Mouse (Mus musculus) adipose tissue, adult 10 weeks (tissue): ENCODE data around the gene Olfr895. TPM values are rescaled to one million over a fixed set of nuclear protein-coding genes. Genes with fewer than 3 reads are reported as not detected.

ENCODE experiments used
- polyA plus RNA-seq: library from polyadenylated mRNA; stranded (reverse); fragments of 350-450 nt; fragmentation: Illumina TruSeq; extraction: RNeasy Lipid Tissue Mini Kit (QIAGEN cat#74804); gene quantifications from one replicate; pipeline ENCODE4 v1.2.3, GENCODE M21; 2014; ENCODE audit warnings: low read depth, low replicate concordance

Olfr895 gene
- not detected for polyA plus RNA-seq

GRCm38 (mm10) chr9:38267551-38267950 is at the start of gene Olfr895:
TSS of gene Olfr895 (plus strand) at chr9:38267851.

GRCm38 (mm10) chr9:38252474-38252873 is 15.2 kb upstream of the Olfr895 start, which contains the start of gene Olfr143:
TSS of gene Olfr143 (plus strand) at chr9:38252774.

GRCm38 (mm10) chr9:38290807-38291206 is 23.2 kb downstream of the Olfr895 start, which contains the start of gene Olfr896-ps1:
TSS of gene Olfr896-ps1 (plus strand) at chr9:38291107.

Other genes with a start within 250 kb of the Olfr895 start
- gene Olfr883, start 242.0 kb upstream of the Olfr895 start, polyA plus RNA-seq: not detected
- not detected for gene Olfr884, start 221.3 kb upstream of the Olfr895 start, polyA plus RNA-seq
- gene Olfr885, start 206.5 kb upstream of the Olfr895 start, polyA plus RNA-seq: not detected
- gene Olfr887, start 183.8 kb upstream of the Olfr895 start, polyA plus RNA-seq: not detected
- gene Olfr888, start 159.7 kb upstream of the Olfr895 start, polyA plus RNA-seq: not detected
- not detected for gene Olfr889, start 152.7 kb upstream of the Olfr895 start, polyA plus RNA-seq
- gene Olfr890, start 125.3 kb upstream of the Olfr895 start, polyA plus RNA-seq: not detected
- gene Olfr891, start 87.0 kb upstream of the Olfr895 start, polyA plus RNA-seq: not detected
- gene Olfr893, start 59.5 kb upstream of the Olfr895 start, polyA plus RNA-seq: not detected
- not detected for gene Olfr894, start 49.8 kb upstream of the Olfr895 start, polyA plus RNA-seq
- not detected for gene Olfr143, start 15.1 kb upstream of the Olfr895 start, polyA plus RNA-seq
- not detected for gene Olfr896-ps1, start 23.3 kb downstream of the Olfr895 start, polyA plus RNA-seq
- gene Olfr25, start 61.2 kb downstream of the Olfr895 start, polyA plus RNA-seq: not detected
- not detected for gene Olfr898, start 80.6 kb downstream of the Olfr895 start, polyA plus RNA-seq
- not detected for gene Olfr250, start 99.0 kb downstream of the Olfr895 start, polyA plus RNA-seq
- gene Olfr251, start 109.2 kb downstream of the Olfr895 start, polyA plus RNA-seq: not detected
- not detected for gene Olfr147, start 133.8 kb downstream of the Olfr895 start, polyA plus RNA-seq
- not detected for gene Olfr901, start 161.6 kb downstream of the Olfr895 start, polyA plus RNA-seq
- gene Olfr902, start 179.8 kb downstream of the Olfr895 start, polyA plus RNA-seq: not detected
- gene Olfr904, start 195.3 kb downstream of the Olfr895 start, polyA plus RNA-seq: not detected
- not detected for gene Olfr905, start 203.3 kb downstream of the Olfr895 start, polyA plus RNA-seq
- not detected for gene Olfr906, start 219.2 kb downstream of the Olfr895 start, polyA plus RNA-seq
- gene Olfr907, start 227.9 kb downstream of the Olfr895 start, polyA plus RNA-seq: not detected